Mouse (Mus musculus): ENCODE results near the gene Rere.

DNA sequence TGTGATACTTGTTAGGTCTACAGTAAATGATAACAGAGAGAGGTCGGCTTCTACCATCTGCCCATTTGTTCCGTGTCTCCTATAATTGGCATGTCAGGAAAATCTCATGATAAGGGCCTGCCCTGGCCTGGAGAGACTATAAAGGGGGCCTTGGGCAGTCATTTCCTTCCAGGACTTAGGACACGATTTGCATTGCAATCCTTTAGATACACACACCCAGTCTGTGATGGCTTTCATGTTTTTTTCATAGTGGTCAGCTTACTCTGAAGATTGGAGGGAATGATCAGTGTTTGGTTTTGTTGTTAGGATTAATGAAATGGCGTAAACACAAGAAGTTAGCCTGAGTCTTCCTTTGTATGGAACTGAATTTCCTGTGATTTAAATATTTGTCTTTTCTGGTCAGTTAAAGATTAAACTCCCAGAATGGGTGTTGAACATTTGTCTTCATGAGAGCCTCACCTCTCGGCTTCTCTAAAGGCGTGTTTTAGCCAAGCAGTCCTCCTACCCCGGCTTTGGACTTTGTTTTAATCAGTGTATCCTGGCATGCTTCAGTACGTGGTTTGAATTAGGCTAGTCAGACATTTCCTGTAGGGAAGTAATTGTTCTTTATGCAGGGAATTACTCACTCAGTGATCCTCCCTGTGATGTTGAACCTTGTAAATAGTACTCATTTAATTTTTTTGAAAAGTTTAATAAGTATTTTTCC is 80.7 kb downstream of the Rere start:
- no peak for TF ChIP-seq TBP (IDR thresholded peaks at IDR 0.05; ENCODE audit: low read depth, low read length)
- no peak for TF ChIP-seq TCF12 (IDR thresholded peaks at IDR 0.05; ENCODE audit: low read depth, low read length)
- no peak for TF ChIP-seq POLR2AphosphoS2 (IDR thresholded peaks at IDR 0.05; ENCODE audit: low read length)

Data from MEL (cell line).